Mouse (Mus musculus): ENCODE data around the gene Uaca. TPM values are rescaled to one million over a fixed set of nuclear protein-coding genes. Genes with fewer than 3 reads are reported as not detected.
A peak's percentile ranks its signal among the peaks of the same experiment; 100 is the strongest.

Gene Uaca
- total RNA-seq, 2 experiments from 2014 or later: 1.1 to 2.9 TPM

GRCm38 (mm10) chr9:60876531-60876930, 82.2 kb downstream of the Uaca start:
- no peak for ATAC-seq (replicated peaks; ENCODE audit: poor library complexity)

GRCm38 (mm10) chr9:60878051-60878557, 83.8 kb downstream of the Uaca start:
- ATAC-seq (replicated peaks; ENCODE audit: poor library complexity): no peak

GRCm38 (mm10) chr9:60878630-60879029, 84.3 kb downstream of the Uaca start:
- ATAC-seq (replicated peaks; ENCODE audit: poor library complexity): no peak

GRCm38 (mm10) chr9:60885148-60885547, 90.8 kb downstream of the Uaca start:
- ATAC-seq (replicated peaks; ENCODE audit: poor library complexity): no peak

- ATAC-seq (replicated peaks; ENCODE audit: poor library complexity): no peak
These were observed 92.4 kb downstream of the Uaca start for GRCm38 (mm10) chr9:60886431-60887371.

- ATAC-seq (replicated peaks; ENCODE audit: poor library complexity): no peak
These were observed 93.1 kb downstream of the Uaca start for GRCm38 (mm10) chr9:60887389-60887811.

GRCm38 (mm10) chr9:60893511-60893910, 99.2 kb downstream of the Uaca start:
- no peak for ATAC-seq (replicated peaks; ENCODE audit: poor library complexity)

- ATAC-seq (replicated peaks; ENCODE audit: poor library complexity): peak; percentile 77
These were observed 101.3 kb downstream of the Uaca start for GRCm38 (mm10) chr9:60895486-60896110.

- ATAC-seq (replicated peaks; ENCODE audit: poor library complexity): no peak
These were observed 104.1 kb downstream of the Uaca start for GRCm38 (mm10) chr9:60898291-60899020.

- ATAC-seq (replicated peaks; ENCODE audit: poor library complexity): no peak
These were observed 104.9 kb downstream of the Uaca start for GRCm38 (mm10) chr9:60899201-60899600.

- ATAC-seq (replicated peaks; ENCODE audit: poor library complexity): no peak
These were observed 105.6 kb downstream of the Uaca start for GRCm38 (mm10) chr9:60899797-60900459.

GRCm38 (mm10) chr9:60912266-60912665, 117.9 kb downstream of the Uaca start:
- no peak for ATAC-seq (replicated peaks; ENCODE audit: poor library complexity)

GRCm38 (mm10) chr9:60913626-60914025, 119.3 kb downstream of the Uaca start:
- no peak for ATAC-seq (replicated peaks; ENCODE audit: poor library complexity)

GRCm38 (mm10) chr9:60919936-60920672, 125.8 kb downstream of the Uaca start:
- ATAC-seq (replicated peaks; ENCODE audit: poor library complexity): no peak

GRCm38 (mm10) chr9:60920673-60921062, 126.3 kb downstream of the Uaca start:
- ATAC-seq (replicated peaks; ENCODE audit: poor library complexity): peak; percentile 54

- peak; percentile 75 for ATAC-seq (replicated peaks; ENCODE audit: poor library complexity)
These were observed 126.9 kb downstream of the Uaca start for GRCm38 (mm10) chr9:60921287-60921686.

- ATAC-seq (replicated peaks; ENCODE audit: poor library complexity): no peak
These were observed 127.5 kb downstream of the Uaca start for GRCm38 (mm10) chr9:60921831-60922230.

GRCm38 (mm10) chr9:60926301-60926700, 132.0 kb downstream of the Uaca start:
- no peak for ATAC-seq (replicated peaks; ENCODE audit: poor library complexity)

GRCm38 (mm10) chr9:60929290-60929983, 135.1 kb downstream of the Uaca start:
- no peak for ATAC-seq (replicated peaks; ENCODE audit: poor library complexity)
